Comparison of ENCODE assay signal across 9 mouse cellular contexts in genomic region chr6:84892926-84893772, GRCm38 (mm10).
DNase-seq lines count a peak whose midpoint lies in the region; ATAC-seq and TF ChIP-seq lines count a peak whose summit lies in the region.
"Had no signal": no experiment of that assay in that cellular context is flagged by ENCODE, and none has a peak within 500 bp of the region (broad histone marks: within the 10 kb centered on the region; RNA-seq: fewer than 3 reads in every experiment).

No protein-coding gene starts in this region.

- no peak overlapping the region for H3K9ac ChIP-seq in lung, embryonic 15.5 days
- H3K9ac ChIP-seq: midbrain, embryonic 12.5 days had no signal

- TF ChIP-seq POLR2A in kidney, adult 2 months (IDR thresholded peaks at IDR 0.05; ENCODE audit: low read depth, low read length), result no peak

- 43% methylated on average over 5 of the region's 5 CpGs for WGBS in kidney, adult 2 months
- WGBS in lung, embryonic 15.5 days, result 7% methylated on average over 5 of the region's 5 CpGs

- no peak overlapping the region for H3K4me3 ChIP-seq in kidney, adult 2 months (ENCODE audit: insufficient read depth, low read depth, low read length)
- H3K4me3 ChIP-seq in lung, embryonic 15.5 days, result no peak overlapping the region
- H3K4me3 ChIP-seq: midbrain, embryonic 12.5 days had no signal

- peak overlapping the region; percentile 60 for H3K27ac ChIP-seq in kidney, adult 2 months (ENCODE audit: insufficient read depth, low read depth, low read length)
- no peak overlapping the region for H3K27ac ChIP-seq in lung, embryonic 15.5 days
- H3K27ac ChIP-seq: midbrain, embryonic 12.5 days had no signal

- no peak for TF ChIP-seq CTCF in kidney, adult 2 months (conservative IDR thresholded peaks at IDR 0.05; ENCODE audit: insufficient read depth, insufficient read length, low read depth, low read length)

- 0 out of 2 replicates have a peak overlapping the region, but pooled peaks have one; percentile 6 for H3K4me2 ChIP-seq in lung, embryonic 15.5 days
- H3K4me2 ChIP-seq: midbrain, embryonic 12.5 days had no signal

- ATAC-seq in lung, embryonic 15.5 days (ENCODE audit: borderline replicate concordance, extremely low read depth, low FRiP score, low TSS enrichment), result no peak

- intact Hi-C loops in left cerebral cortex, postnatal 4 days (cut with DNase I), result no loop called here

- no peaks in the 10 kb centered on the region for H3K36me3 ChIP-seq in kidney, adult 2 months (ENCODE audit: control insufficient read depth, insufficient read depth, low read length)
- H3K36me3 ChIP-seq in lung, embryonic 15.5 days, result no peaks in the 10 kb centered on the region
- H3K36me3 ChIP-seq: midbrain, embryonic 12.5 days had no signal

- H3K4me1 ChIP-seq in kidney, adult 2 months (ENCODE audit: control insufficient read depth, insufficient read depth, low read length), result peaks cover 9% of the 10 kb centered on the region; the same call in 1 of the 2 replicates
- peaks cover 9% of the 10 kb centered on the region for H3K4me1 ChIP-seq in lung, embryonic 15.5 days

- H3K27me3 ChIP-seq in kidney, adult 2 months (replicated peaks; ENCODE audit: control insufficient read depth, insufficient read depth, low read length), result no peaks in the 10 kb centered on the region
- no peaks in the 10 kb centered on the region for H3K27me3 ChIP-seq in lung, embryonic 15.5 days
- H3K27me3 ChIP-seq: midbrain, embryonic 12.5 days had no signal

- DNase-seq in embryo, embryonic 10 days (ENCODE audit: low spot score), result peak; percentile 24
- no peak for DNase-seq in embryo, embryonic 9.5 days (ENCODE audit: extremely low spot score)
- DNase-seq in kidney, adult 2 months, result peak; percentile 14
- DNase-seq in kidney, adult 18-20 months, result no peak
- DNase-seq in Muller cell, postnatal 12 days (ENCODE audit: inconsistent ontology term), result peak; percentile 94
- no peak for DNase-seq in layer of hippocampus, postnatal 10 days (ENCODE audit: low spot score in 2 of 2)
- DNase-seq in left cerebral cortex, postnatal 4 days, result no peak

- no peaks in the 10 kb centered on the region for H3K9me3 ChIP-seq in lung, embryonic 15.5 days
- H3K9me3 ChIP-seq: midbrain, embryonic 12.5 days had no signal

Comparison
In these comparisons a context has a peak if more than half of its experiments do, and no peak if none do; other contexts are left out.
1. DNase-seq: peak in embryo, embryonic 10 days (single experiment), kidney, adult 2 months (single experiment) and Muller cell, postnatal 12 days (single experiment); none in embryo, embryonic 9.5 days (single experiment), kidney, adult 18-20 months (single experiment), layer of hippocampus, postnatal 10 days (0 of 2) and left cerebral cortex, postnatal 4 days (single experiment).